Mouse (Mus musculus): Measurements from ENCODE around the gene N4bp3. TPM values are rescaled to one million over a fixed set of nuclear protein-coding genes. Genes with fewer than 3 reads are reported as not detected.
"Not testable (repeated sequence)": the region's sequence is repeated elsewhere in the genome, so short reads cannot be mapped to it uniquely, and the experiment has no call there.

N4bp3 gene
- 36.7 and 41.2 TPM in 2 replicates for total RNA-seq (2014; rRNA removed)
- 24.7 and 26.8 TPM in 2 replicates for polyA plus RNA-seq (2015; fragmentation: Nextera tagmentation; extraction: Ambion mirVana)

GRCm38 (mm10) chr11:51650691-51651515 is at the start of gene N4bp3, which contains the start of gene D930048N14Rik:
N4bp3 (minus strand) TSS chr11:51650842.
D930048N14Rik (plus strand) TSS chr11:51650954.
- ATAC-seq (ENCODE audit: low FRiP score), result peak; percentile 76

GRCm38 (mm10) chr11:51694984-51695383 is 44.3 kb upstream of the N4bp3 start:
- peaks cover 27% of the 10 kb centered on the region for H3K36me3 ChIP-seq (ENCODE audit: insufficient read depth, low read length)
- TF ChIP-seq CTCF (IDR thresholded peaks at IDR 0.05), result no peak
- H3K27ac ChIP-seq (ENCODE audit: low read depth, low read length), result no peak overlapping the region
- H3K9ac ChIP-seq (replicated peaks; ENCODE audit: low read length, poor library complexity, severe bottlenecking), result no peak overlapping the region
- H3K4me1 ChIP-seq (ENCODE audit: insufficient read depth, low read length), result no peaks in the 10 kb centered on the region
- no peak overlapping the region for H3K4me3 ChIP-seq (ENCODE audit: low read depth, low read length)
- WGBS, result 91% methylated on average over 3 of the region's 3 CpGs
- ATAC-seq (ENCODE audit: low FRiP score) (no peak), DNase-seq (ENCODE audit: low spot score) (no peak)
- no peaks in the 10 kb centered on the region for H3K9me3 ChIP-seq (ENCODE audit: low read length)
- H3K4me2 ChIP-seq (ENCODE audit: low read depth, low read length, poor library complexity, severe bottlenecking), result no peak overlapping the region
- H3K27me3 ChIP-seq (ENCODE audit: insufficient read depth, low read length), result no peaks in the 10 kb centered on the region

More at GRCm38 (mm10) chr11:51650691-51651515, at the start of gene N4bp3, which contains the start of gene D930048N14Rik:
- 2% methylated on average over 62 of the region's 70 CpGs for WGBS
- Histone ChIP-seq H3K27ac (ENCODE audit: low read depth, low read length) (peak within 1 kb of the TSS; percentile 38), H3K4me2 (ENCODE audit: low read depth, low read length, poor library complexity, severe bottlenecking) (peak within 1 kb of the TSS; percentile 69), H3K4me3 (ENCODE audit: low read depth, low read length) (peak within 1 kb of the TSS; percentile 65), H3K27me3 (ENCODE audit: insufficient read depth, low read length) (no peaks in the 10 kb centered on the region; the same call in 1 of the 2 replicates), H3K4me1 (ENCODE audit: insufficient read depth, low read length) (peaks cover 6% of the 10 kb centered on the region; the same call in 1 of the 2 replicates), H3K36me3 (ENCODE audit: insufficient read depth, low read length) (no peaks in the 10 kb centered on the region), H3K9ac (replicated peaks; ENCODE audit: low read length, poor library complexity, severe bottlenecking) (peak within 1 kb of the TSS; percentile 61), H3K9me3 (ENCODE audit: low read length) (no peaks in the 10 kb centered on the region)
- no peak for TF ChIP-seq CTCF (IDR thresholded peaks at IDR 0.05)
- DNase-seq (ENCODE audit: low spot score), result peak; percentile 70

GRCm38 (mm10) chr11:51690597-51690996 is 40.0 kb upstream of the N4bp3 start:
- 95% methylated on average over 1 of the region's 3 CpGs for WGBS
- H3K27me3 ChIP-seq (ENCODE audit: insufficient read depth, low read length); H3K9ac ChIP-seq (replicated peaks; ENCODE audit: low read length, poor library complexity, severe bottlenecking); H3K4me1 ChIP-seq (ENCODE audit: insufficient read depth, low read length); H3K9me3 ChIP-seq (ENCODE audit: low read length); DNase-seq (ENCODE audit: low spot score); H3K4me3 ChIP-seq (ENCODE audit: low read depth, low read length); H3K36me3 ChIP-seq (ENCODE audit: insufficient read depth, low read length); H3K27ac ChIP-seq (ENCODE audit: low read depth, low read length); H3K4me2 ChIP-seq (ENCODE audit: low read depth, low read length, poor library complexity, severe bottlenecking); ATAC-seq (ENCODE audit: low FRiP score): not testable (repeated sequence)

- no peak for TF ChIP-seq CTCF (IDR thresholded peaks at IDR 0.05)
- H3K27ac ChIP-seq (ENCODE audit: low read depth, low read length), result peak overlapping the region; percentile 97
- H3K9me3 ChIP-seq (ENCODE audit: low read length), result no peaks in the 10 kb centered on the region
- H3K36me3 ChIP-seq (ENCODE audit: insufficient read depth, low read length), result 0 out of 2 replicates have a peak, but pooled peaks cover 4% of the 10 kb centered on the region
- peak overlapping the region; percentile 79; the same call in 1 of the 2 replicates for H3K9ac ChIP-seq (replicated peaks; ENCODE audit: low read length, poor library complexity, severe bottlenecking)
- no peaks in the 10 kb centered on the region for H3K27me3 ChIP-seq (ENCODE audit: insufficient read depth, low read length)
- DNase-seq (ENCODE audit: low spot score), result peak; percentile 9
- WGBS, result 23% methylated on average over 6 of the region's 6 CpGs
- ATAC-seq (ENCODE audit: low FRiP score), result no peak
- peak overlapping the region; percentile 71 for H3K4me3 ChIP-seq (ENCODE audit: low read depth, low read length)
- no peaks in the 10 kb centered on the region for H3K4me1 ChIP-seq (ENCODE audit: insufficient read depth, low read length)
- peak overlapping the region; percentile 71 for H3K4me2 ChIP-seq (ENCODE audit: low read depth, low read length, poor library complexity, severe bottlenecking)
Measured at GRCm38 (mm10) chr11:51689343-51689742, 38.7 kb upstream of the N4bp3 start.

GRCm38 (mm10) chr11:51688330-51689328 is 38.0 kb upstream of the N4bp3 start, which contains the start of gene 0610009B22Rik:
0610009B22Rik (minus strand) TSS chr11:51688874.
- ATAC-seq (ENCODE audit: low FRiP score) (peak; percentile 99), DNase-seq (ENCODE audit: low spot score) (peak; percentile 100)
- peak within 1 kb of the TSS; percentile 79 for H3K9ac ChIP-seq (replicated peaks; ENCODE audit: low read length, poor library complexity, severe bottlenecking)
- peak within 1 kb of the TSS; percentile 97 for H3K27ac ChIP-seq (ENCODE audit: low read depth, low read length)
- H3K36me3 ChIP-seq (ENCODE audit: insufficient read depth, low read length), result 0 out of 2 replicates have a peak, but pooled peaks cover 4% of the 10 kb centered on the region
- peak within 1 kb of the TSS; percentile 71 for H3K4me2 ChIP-seq (ENCODE audit: low read depth, low read length, poor library complexity, severe bottlenecking)
- H3K9me3 ChIP-seq (ENCODE audit: low read length), result no peaks in the 10 kb centered on the region
- H3K4me1 ChIP-seq (ENCODE audit: insufficient read depth, low read length), result no peaks in the 10 kb centered on the region
- WGBS, result under 1% methylated on average over 60 of the region's 60 CpGs
- no peaks in the 10 kb centered on the region for H3K27me3 ChIP-seq (ENCODE audit: insufficient read depth, low read length)
- no peak for TF ChIP-seq CTCF (IDR thresholded peaks at IDR 0.05)
- peak within 1 kb of the TSS; percentile 71 for H3K4me3 ChIP-seq (ENCODE audit: low read depth, low read length)
